Mouse (Mus musculus) WW6 (cell line): Measurements from ENCODE around the gene Gabarap.
"Not testable (repeated sequence)": the region's sequence is repeated elsewhere in the genome, so short reads cannot be mapped to it uniquely, and the experiment has no call there.

Experiments used
- DNase-seq: peaks from one replicate; pipeline ENCODE4 v3.0.0-alpha.2; 2013; ENCODE audit warnings: low read depth, low spot score

The Gabarap gene

DNA sequence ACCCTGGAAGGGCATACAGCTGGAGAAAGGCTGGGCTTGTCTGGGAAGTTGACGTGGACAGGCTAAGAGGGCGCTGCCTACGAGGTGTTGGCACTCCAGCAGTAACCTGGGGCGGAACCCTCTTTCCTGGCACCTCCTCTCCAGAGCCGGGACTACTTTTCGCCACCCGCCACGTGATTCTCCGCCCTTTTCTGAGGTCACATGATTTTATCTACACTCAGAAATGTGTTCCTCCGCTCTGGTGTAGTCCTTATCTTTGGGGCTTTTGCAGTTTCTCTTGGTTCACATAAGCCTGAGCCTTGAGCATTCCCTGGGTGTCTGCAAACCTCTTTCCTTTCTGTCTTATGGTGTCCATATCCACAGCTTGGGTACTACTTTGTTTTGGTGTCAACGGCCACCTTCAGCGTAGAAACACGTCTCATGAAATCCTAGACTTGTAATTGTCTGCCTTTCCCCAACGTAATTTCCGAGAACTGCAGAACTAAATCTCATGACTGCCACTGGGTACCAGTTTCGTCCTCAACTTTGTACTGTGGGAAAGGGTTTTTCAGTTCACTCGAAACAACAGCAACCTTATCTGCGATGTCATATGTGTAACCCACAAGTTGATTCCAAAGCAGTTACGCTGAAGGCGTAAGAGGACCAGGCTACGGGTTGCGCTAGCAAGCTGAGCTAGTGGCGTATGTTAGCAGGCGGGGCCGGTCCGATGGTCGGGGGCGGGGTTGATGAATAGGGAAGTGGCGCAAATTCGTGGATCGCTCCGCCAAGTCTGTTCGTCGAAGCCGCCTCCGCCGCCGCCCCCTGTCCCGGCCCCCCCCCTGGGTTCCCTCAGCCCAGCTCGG lies at the start of gene Gabarap:
Gabarap (plus strand) TSS at position 294 of the 842 bp plus-strand sequence.
- peak; percentile 93 for DNase-seq

DNA sequence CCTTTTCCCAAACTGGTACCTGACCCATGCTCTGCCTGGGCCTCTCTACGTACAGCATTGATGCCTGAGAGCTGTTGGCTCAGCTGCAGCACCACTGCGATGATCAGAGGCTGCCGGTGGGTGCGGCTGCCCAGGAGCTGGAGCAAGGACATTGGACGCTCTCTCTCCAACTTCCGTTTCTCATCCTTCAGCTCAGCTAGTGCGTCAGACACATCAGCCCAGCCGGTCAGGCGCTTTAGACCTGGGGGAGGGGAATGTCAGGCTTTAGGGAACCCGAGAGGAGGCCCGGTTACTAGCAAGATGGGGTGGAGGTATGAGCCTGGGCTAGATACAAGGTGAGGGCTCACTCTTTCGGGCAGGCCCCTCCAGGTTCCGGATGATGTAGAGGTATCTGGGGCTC lies 45.7 kb upstream of the Gabarap start:
- DNase-seq: no peak

DNA sequence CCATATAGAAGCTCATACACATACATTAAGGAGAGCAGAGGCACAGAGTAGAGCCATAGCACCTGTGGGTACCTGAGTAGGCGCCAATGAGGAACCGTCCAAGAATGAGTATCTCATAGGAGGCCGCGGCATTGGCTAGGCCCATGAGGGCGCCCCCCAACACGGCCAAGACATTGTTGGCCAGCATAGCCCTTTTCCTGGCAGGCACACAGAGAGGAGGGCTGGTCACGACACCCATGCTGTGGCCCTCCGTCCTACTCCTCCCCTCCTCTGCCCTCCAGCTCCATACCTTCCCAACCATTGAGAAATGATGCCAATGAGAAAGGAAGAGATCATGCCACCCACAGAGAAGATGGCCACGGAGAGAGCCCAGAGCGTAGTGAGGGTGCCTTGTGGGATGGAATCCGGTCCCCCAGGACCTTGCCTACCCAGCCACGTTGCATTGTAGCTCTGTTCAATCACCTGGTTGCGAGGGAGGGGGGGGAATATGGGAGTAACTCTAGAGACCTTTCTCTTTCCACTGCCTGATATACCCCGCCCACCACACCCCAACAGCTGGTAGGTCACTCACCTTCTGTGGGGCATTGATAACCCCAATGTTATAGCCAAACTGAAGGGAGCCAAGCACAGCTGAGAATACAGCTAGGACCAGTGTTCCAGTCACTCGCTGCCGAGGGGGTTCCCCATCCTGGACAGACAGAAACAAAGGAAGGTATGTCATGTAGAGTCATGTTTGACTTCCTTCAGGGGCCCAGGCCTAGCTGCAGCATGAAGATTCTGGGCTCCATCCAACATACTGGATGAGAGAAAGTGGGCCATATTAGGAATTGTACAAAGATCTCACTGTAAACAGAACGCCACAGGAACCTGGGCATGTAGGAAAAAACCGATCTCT lies 44.7 kb upstream of the Gabarap start:
- no peak for DNase-seq

DNA sequence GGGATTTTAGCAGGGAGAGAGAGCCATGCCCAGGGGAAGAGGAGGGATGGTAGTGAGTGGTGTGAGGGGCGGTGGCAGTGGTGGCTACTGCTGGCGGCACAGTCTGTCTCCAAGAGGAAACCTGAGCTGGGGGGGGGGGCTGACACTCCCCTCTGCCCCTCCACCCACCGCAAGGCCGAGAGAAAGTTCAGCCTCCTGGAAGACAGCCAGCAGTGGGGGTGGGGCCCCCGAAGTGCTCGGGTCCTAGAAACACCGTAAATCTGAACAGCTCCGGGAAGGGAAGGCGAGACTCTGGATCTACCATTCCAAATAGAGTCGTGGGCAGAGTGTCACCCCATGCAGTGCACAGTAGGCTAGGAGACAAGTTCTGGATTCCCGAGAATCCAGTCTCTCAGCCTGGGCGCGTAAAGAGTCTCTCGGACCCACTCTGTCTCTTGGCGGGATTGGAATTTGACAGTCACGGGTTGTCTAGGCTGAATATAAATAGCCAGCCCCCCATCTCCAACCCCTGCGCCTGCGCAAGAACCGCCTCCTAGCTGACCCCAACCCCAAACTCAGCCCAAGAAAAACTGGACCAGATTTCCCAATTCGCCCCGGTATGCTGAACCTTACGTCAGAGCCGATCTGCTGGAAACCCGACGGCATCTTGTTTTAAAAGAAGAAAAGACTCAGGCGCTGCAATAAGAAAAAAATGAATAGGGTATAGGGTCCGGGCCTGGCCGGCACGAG lies 43.4 kb upstream of the Gabarap start:
- no peak for DNase-seq

DNA sequence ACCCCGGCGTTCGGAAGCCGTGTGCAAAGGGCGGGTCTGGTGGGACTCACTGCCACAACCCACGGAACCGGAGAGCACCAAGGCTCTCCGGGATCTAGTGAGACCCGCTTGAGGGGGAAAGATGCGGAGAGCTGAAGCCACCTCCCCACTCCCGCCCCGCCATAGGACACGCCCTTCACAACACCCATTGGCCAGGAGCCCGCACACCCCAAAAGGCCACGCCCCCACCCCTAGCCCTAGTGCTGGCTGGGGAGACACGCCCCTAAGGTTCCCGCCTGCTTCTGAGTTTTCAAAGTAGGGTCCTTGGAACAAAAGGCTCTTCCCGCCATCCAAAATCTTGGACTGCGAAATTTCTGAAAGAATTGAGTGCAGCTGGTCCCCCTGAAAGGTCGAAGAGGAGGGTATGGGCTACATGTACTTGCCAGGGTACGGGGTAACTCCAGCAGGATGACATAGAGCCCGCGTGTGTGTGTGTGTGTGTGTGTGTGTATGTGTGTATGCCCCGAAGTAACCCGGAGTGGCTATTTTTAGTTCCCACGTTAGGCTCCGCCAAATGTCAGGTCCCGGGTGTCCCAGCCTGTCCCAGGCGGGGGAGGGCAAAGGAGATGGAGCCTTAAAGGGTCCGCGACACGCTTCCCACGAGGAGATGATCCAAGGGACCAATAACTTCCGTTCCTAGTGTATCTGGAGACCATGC lies 42.7 kb upstream of the Gabarap start, which contains the start of gene Slc2a4:
Slc2a4 (minus strand) TSS at position 123 of the 697 bp plus-strand sequence.
- peak; percentile 91 for DNase-seq

DNA sequence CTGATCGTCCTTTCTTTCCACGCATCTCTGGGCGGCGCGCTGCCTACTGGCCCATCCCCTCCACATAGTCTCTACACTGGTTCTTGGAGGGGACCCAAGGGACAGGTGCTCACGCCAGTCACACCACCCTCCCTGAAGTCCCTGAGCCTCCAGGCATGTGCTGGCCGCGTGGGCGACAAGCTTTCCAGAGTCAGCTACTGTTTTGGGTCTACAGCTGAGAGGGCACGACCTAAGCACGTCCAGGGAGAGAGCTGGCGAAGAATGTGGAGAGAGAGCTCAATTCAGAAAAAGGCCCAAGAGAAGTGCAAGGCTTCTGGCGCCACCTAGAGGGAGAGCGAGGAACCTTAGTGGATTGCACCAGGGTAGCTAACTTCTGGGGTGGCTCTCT lies 42.2 kb upstream of the Gabarap start:
- DNase-seq: peak; percentile 84

DNA sequence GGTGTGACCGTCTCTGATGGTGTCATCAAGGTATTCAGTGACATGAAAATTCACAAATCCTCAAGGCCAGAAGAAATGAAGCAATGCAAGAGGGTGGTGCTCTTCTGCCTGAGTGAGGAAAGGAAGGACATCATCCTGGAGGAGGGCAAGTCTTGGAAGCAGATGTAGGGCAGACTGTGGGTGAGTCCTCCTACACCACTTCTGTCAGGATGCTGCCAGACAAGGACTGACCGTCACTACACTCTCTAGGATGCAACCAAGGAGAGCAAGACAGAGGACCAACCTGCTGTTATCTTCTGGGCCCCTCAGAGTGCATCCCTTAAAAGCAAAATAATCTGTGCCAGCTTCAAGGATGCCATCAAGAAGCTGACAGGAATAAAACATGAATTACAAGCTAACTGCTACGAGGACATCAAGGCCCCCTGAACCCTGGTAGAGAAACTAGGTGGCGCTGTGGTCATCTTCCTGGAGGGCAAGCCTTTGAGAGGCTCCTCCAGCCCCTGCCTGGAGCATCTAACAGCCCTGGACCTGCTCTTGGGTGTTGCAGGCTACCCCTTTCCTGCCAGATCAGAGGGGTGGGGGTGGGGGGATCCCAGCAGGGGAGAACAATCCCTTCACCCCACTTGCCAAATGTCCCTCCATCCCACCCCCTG lies 40.0 kb upstream of the Gabarap start:
- DNase-seq: no peak

DNA sequence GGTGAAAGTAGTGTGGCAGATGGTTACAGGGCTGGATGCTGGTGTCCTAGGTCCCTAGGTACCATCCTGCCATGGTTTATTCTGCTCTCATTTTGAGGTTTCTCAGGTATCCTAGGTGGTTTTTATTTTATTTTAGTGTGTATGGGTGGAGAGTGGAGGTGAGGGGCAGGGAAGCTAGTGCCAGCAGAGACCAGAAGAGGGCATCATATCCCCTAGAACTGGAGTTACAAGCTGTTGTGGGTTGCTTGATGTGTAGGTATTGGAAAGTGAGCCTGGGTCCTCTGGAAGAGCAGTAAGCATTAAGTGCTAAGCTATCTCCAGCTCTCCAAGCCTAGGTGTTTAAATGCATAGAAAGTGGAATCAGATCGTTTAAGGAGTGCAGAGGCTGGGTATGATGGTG lies 38.7 kb upstream of the Gabarap start:
- no peak for DNase-seq

DNA sequence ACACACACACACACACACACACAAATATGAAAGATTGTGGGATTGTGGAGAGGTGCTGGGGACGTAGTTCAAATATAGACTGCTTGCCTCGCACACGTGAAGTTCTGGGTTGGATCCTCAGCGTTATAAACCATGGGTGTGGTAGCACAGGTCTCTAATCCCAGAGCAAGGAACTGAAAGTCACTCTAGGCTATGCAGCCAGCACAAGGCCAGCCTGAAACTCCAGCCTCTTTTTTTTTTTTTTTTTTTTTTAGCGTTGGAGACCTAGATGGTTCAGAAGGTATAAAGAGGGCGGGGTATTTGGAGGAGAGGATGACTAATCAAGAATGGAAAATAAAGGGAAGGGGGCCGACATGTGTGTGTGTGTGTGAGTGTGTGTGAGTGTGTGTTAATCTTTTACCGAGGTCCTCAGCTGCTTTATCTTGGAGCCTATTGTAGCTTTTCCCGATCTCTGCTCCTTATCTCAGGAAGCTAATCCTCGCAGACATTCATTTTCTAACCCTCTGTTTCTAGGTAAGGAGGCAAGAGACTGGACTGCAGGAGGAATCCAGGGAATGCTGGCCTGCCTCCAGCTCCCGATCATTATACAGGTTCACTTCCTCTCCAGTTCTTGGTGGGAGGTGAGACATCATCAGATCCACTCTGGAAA lies 37.6 kb upstream of the Gabarap start:
- DNase-seq: no peak

DNA sequence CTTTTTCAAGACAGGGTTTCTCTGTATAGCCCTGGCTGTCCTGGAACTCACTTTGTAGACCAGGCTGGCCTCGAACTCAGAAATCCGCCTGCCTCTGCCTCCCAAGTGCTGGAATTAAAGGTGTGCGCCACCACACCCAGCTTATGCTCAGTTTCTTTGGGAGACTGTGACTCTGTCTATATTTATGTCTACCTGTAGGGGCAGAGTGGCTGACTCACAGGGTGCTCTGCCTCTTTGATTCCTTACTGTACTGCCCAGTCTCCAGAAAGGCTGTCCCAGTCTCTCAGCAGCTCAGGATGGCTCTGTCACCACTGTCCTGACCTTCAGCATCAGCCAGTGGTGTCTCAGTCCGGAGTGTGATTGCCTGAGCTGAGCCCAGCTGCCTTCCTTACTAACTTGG lies 35.3 kb upstream of the Gabarap start:
- DNase-seq: not testable (repeated sequence)

DNA sequence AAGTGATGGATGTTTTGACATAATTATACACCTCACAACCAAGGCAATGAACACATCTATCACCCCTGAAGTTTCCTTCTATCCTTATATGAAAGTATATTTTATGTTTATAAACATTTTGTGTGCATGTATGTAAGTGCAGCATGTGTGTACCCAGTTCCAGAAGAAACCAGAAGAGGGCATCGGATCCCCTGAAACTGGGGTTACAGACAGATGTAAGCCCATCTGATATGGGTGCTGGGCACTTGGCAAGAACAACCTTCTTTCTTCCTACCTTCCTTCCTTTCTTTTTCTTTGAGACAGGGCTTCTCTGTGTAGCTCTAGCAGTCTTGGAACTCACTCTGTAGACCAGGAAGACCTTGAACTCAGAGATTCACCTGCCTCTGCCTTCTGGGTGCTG lies 34.7 kb upstream of the Gabarap start:
- DNase-seq: no peak

DNA sequence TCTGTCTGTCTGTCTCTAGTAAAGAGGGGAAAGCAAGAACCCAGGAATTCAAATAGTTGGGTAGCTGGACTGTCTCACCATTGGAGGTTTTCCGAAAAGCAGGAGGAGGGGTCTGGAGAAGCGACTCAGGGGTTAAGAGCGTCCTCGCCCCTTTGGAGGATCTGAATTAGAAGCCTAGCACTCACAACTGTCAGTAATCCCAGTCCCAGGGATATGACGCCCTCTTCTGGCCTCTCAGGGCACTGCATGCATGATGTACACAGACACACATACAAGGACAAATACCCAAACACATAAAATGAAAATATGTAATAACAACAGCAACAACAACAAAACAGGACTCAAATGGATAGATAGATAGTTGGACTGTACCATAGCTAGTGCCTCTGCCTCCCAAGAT lies 30.3 kb upstream of the Gabarap start:
- no peak for DNase-seq

DNA sequence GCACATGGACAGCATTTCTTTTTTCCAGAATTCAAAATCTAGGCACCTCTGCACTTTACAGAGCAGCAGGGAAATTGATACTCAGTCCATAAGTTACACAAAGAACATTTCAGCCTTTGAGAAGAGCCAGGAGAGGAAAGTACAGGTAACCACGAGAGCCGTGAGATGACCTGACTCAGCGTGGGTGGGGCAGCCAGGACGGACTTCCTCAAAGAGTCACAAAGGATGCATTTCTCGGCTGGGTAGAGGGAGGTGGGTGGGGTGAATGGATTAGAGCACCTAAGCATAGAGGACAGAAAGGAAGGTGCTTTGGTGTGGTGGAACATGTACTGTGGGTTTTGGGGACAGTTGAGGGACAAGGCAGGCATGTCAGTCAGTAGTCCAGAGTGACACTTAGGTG lies 29.1 kb upstream of the Gabarap start:
- DNase-seq: no peak

DNA sequence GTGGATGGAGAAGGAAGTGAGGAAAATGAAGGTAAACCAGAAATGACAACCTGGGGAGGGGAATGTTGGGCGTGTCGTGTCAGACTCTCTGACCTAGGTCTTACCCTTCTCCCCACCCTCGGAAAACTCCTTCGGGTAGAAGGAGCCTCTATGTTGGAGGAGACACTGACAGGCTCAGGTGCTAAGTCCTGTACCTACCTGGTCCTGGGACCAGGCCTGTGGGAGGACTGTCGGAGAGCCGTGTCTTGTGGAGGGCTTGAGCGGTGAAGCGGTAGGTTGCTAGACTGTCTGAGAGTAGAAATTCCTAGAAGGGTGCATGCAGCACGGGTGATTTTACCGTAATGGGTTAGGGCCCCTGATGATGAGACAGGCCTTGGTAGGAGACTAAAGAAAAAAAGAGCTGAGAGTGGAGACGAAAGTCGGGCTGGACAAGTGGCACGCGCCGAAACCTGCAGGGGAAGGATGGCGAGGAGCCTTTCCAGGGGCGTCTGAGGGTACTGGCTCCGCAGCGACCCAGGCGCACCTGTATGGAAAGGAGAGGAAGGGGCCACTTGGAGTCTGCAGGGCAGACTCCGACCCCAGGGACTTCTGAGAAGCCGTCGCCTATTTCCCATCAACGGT lies 26.2 kb upstream of the Gabarap start, which contains the start of gene Cldn7:
Cldn7 (plus strand) TSS at position 130 of the 621 bp plus-strand sequence.
- no peak for DNase-seq

DNA sequence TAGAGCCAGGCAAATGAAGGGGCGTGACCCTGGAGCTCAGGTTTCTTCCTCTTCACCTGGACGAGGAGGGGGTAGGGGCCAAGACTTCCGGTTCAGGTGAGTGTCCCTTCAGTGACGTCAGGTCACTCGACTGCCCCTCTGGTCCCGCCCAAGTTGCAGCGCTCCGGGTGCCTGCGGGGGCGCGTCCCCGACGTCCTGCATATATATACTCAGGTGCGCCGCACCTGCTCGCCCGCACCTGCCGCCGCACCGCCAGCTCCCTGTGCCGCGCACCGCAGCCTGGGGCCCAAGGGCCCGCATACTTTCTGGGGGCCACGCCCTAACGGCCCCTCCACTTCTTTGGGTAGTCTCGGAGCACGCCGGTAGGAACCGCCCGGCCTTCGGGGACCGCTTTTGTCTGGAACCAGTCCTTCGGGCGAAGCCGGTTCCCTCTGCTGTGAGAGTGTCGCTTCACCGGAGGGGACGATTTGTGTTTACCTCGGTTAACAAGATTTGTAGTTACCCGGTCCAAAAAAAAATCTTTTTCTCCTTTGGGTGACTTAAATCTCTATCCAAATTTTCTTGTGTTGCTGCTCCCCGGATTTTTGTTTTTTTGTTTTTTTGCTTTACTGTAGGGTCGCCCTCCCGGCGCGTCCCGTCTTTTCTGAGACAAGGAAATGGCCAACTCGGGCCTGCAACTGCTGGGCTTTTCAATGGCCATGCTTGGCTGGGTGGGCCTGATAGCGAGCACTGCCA lies 25.5 kb upstream of the Gabarap start:
- no peak for DNase-seq

DNA sequence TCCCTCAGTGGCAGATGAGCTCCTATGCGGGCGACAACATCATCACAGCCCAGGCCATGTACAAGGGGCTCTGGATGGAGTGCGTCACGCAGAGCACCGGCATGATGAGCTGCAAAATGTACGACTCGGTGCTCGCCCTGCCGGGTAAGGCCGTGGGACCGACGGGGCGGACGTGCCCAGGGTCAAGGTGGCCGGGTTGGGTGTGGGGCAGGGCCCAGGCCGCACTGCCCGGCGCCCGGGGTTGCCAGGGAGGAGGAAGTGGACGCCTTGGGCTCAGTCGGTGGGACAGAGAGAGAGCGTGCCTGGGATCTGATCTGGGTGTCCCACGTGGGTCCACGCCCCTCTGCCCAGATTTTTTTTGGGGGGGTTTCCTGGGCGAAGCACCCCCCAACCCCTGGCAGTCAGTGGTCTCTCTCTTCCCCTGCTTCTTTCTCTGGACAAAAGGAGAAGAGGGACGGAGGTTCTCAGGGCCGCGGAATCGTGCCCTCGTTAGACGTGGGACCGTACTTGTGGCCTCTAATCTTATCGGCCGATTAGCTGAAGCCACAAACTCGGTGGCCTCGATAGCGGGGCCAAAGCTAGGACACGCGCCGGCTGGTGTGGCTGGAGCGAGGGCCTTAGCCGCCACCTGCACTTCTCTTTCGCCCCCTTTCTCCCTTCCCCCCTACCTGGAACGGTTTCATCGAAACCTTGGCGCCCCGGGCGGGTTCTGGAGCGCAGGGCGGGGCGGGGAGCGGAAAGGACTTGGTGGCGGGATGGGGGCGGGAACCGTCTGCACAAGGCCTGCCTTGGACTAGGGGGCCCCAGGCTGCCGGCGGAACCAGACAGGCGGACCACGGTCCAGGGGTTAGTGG lies 24.7 kb upstream of the Gabarap start:
- DNase-seq: no peak

DNA sequence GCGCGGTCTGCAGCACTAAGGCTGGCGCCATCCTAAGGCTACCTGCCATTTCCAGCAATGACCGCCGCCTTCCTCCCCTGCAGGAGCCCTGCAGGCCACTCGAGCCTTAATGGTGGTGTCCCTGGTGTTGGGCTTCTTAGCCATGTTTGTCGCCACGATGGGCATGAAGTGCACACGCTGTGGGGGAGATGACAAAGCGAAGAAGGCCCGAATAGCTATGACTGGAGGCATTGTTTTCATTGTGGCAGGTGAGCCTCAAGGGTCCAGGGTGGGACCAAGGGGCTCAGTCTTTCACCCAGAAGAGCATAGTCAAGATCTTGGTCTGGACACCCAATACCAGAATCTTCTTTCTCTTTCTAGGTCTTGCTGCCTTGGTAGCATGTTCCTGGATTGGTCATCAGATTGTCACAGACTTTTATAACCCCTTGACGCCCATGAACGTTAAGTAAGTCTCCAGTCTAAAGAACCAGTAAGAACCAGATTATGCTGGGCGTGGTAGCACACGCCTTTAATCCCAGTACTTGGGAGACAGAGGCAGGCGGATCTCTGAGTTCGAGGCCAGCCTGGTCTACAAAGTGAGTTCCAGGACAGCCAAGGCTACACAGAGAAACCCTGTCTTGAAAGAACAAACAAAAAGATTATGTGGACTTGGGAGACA lies 24.0 kb upstream of the Gabarap start:
- no peak for DNase-seq

DNA sequence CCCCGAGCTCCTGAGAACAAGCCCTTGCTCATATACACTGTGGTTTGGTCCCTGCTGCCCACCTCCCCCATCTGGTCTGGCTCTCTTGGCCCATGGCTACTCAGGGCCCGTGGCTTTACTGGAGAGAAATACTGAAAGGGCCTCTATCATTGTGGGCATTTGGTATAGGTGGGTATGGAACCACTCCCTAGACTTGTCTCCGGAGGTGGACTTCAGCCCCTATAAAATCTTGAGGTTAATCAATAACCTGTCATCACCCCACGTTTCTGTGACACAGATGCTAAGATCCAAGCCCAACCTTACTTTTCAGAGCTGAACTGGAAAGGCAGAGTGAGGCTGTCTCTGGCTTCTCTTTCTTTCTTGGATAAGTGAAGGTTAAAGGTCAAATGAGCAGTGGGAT lies 22.1 kb upstream of the Gabarap start:
- no peak for DNase-seq
